ENCODE assay signal across 8 mouse cellular contexts in genomic region chr15:7931605-7932008, GRCm38 (mm10).
A peak's percentile ranks its signal among the peaks of the same experiment; 100 is the strongest.
DNase-seq lines count a peak whose midpoint lies in the region; ATAC-seq lines count a peak whose summit lies in the region.

No protein-coding gene starts in this region.

- peak; percentile 46 for DNase-seq in ovary, adult 18-20 months (ENCODE audit: low spot score)
- no peak for DNase-seq in ovary, postnatal 10 days (ENCODE audit: low spot score)
- DNase-seq in heart, adult 9 months (ENCODE audit: low spot score in 2 of 2): peak; percentile 89
- DNase-seq in left cerebral cortex, postnatal 36 days (ENCODE audit: low spot score in 2 of 2): peak; percentile 42 to 52
- peak; percentile 59 for DNase-seq in right cerebral cortex, postnatal 25 days
- DNase-seq in thymus, postnatal 10 days (ENCODE audit: low spot score in 2 of 2): no peak

- no peaks in the 10 kb centered on the region for H3K27me3 ChIP-seq in midbrain, embryonic 15.5 days (replicated peaks)

- WGBS in midbrain, embryonic 15.5 days: 89% methylated on average over 8 of the region's 8 CpGs

- no peak overlapping the region for H3K9ac ChIP-seq in midbrain, embryonic 15.5 days

- H3K4me3 ChIP-seq in midbrain, embryonic 15.5 days: no peak overlapping the region

- intact Hi-C loops in left cerebral cortex, postnatal 36 days (cut with DNase I): no loop called here

- peaks cover 2% of the 10 kb centered on the region; the same call in 1 of the 2 replicates for H3K4me1 ChIP-seq in midbrain, embryonic 15.5 days

- no peak overlapping the region for H3K27ac ChIP-seq in midbrain, embryonic 15.5 days

- no peak for ATAC-seq in midbrain, embryonic 15.5 days (replicated peaks)
- no peak for ATAC-seq in megakaryocyte-erythroid progenitor cell, adult 5-6 weeks (replicated peaks; ENCODE audit: low FRiP score, low TSS enrichment, poor library complexity, severe bottlenecking)

- no peaks in the 10 kb centered on the region for H3K36me3 ChIP-seq in midbrain, embryonic 15.5 days (replicated peaks)

- no peak overlapping the region for H3K4me2 ChIP-seq in midbrain, embryonic 15.5 days

- no peaks in the 10 kb centered on the region for H3K9me3 ChIP-seq in midbrain, embryonic 15.5 days

Comparison
In these comparisons a context has a peak if more than half of its experiments do, and no peak if none do; other contexts are left out.
1. DNase-seq: peak in ovary, adult 18-20 months (single experiment), heart, adult 9 months (2 of 2), left cerebral cortex, postnatal 36 days (2 of 2) and right cerebral cortex, postnatal 25 days (single experiment); none in ovary, postnatal 10 days (single experiment) and thymus, postnatal 10 days (0 of 2).